Mouse (Mus musculus) embryonic stem cell, embryonic (primary cell): ENCODE data around the gene Tshb.

Source experiments
- CTCF ChIA-PET, 4 experiments: fragments of 300-600 bp in 2 of 4; fragments of 350-600 bp in 2 of 4; sonication (Branson Sonifier 250); formaldehyde crosslinking; loops; one replicate each; lab custom pipeline; 2022; ENCODE audit warnings: inconsistent platforms in 2 of 4; lab: Charles Lee
- POLR2A ChIA-PET, 4 experiments: fragments of 300-600 bp in 2 of 4; fragments of 350-600 bp in 2 of 4; sonication (Branson Sonifier 250); formaldehyde crosslinking; loops; one replicate each; lab custom pipeline; 2022; ENCODE audit warnings: antibody characterized with exemption in 4 of 4, inconsistent platforms in 1 of 4; lab: Charles Lee

Tshb gene

DNA sequence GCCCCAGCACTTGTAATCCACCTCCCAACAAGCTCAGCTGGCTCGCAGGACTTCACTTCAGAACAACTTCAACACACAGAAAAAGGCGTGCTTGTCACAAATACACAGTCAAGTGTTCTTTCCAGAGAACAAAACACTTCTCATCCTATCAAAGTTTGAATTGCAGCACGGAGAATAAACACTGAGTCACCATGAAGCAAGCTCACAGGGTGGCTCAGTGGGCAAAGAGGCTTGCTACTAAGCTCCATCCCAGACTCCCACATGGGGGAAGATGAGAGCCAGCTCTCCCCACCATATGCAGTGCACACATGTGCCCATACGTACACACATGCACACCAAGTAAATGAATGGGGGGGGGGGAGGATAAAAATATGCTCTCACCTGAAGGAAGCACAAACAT, 39.3 kb downstream of the Tshb start:
- CTCF ChIA-PET = interaction anchor here in 2 of 4 experiments (0.5 to 0.9 kb wide), 4 partner anchors 30 to 1890 kb away, joined by 3 to 4 read pairs (median 4); no protein-coding TSS in a partner anchor
- POLR2A ChIA-PET = interaction anchor here in 1 of 4 experiments (0.9 kb wide), 1 partner anchor 11 kb away, joined by 4 read pairs; no protein-coding TSS in a partner anchor

DNA sequence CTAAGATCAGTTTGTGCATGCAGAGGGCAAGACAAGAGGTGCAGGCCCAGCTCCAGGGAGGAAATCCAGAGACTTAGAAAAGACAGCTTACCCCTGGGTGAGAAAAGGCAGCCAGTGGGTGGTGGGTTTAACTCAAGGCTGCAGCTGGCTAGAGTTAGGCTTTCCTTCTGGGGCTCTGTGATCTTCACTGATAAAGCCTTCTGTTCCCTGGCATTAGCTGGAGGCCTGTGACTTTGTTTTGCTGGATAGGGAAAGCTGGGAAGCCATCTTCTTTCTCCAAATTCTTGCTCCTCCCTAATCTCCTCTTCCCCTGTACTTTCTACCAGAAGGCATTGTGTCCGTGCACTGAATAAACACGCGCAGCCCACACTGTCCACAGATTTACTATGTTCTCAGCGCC, 39.8 kb downstream of the Tshb start:
- CTCF ChIA-PET = interaction anchor here in 3 of 4 experiments (0.5 to 0.9 kb wide), 5 partner anchors 31 to 555 kb away, joined by 3 to 5 read pairs (median 4); no protein-coding TSS in a partner anchor
- POLR2A ChIA-PET = interaction anchor here in 1 of 4 experiments (0.6 kb wide), 1 partner anchor 256 kb away, joined by 3 read pairs; no protein-coding TSS in a partner anchor

DNA sequence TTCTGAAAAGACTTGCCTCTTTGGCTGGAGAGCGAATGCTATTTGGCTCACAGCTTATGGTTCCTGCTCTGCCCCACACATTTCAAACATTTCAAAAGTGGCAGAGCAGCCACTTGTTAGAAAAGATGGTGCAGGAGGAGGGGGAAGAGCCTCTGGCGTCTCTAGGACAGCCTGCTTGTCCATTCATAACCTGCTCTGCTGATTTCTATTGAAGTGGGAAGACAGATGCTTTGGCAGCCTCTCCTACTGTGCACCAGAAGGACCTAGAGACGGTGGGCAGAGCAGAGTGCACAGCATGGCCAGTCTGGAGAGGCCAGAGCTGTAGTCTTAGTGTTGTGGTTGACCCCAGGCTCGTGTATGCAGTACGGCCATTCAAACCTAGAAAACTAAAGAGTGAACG, 43.6 kb downstream of the Tshb start:
- ChIA-PET CTCF (no interaction called here), POLR2A (no interaction called here)

DNA sequence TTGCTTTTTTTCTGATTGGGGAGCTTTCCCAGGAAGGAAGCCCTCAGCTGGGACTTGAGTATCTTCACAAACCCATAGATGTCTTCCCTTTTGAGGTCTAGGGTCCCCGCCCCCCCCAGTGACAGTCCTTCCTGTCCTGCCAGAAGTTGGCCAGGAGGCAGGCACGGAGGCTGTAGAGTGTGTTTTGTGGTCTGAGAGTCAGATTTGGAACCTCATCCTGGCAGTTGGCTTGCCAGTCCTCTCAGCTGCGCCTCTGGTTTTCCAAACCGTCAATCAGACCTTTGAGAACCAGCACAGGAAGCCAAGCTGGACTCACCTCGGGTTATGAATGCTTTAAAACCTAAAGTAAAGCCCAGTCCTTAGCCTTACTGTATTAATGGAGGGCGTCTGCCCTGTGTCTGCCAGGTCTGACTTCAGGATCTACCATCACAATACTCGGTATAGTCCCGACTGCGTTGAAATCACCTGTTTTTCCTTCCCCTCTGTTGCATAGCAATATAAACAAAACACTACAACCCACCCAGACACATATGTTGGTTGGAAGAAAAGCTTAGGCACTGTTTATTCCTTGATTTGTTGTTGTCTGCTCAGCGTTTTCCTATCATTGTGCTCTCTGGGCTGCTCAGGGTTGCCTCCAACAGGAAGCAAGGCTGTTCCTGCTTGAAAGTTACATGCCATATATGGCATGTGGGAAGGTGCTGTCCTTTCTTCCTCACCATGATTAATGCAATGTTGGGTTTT, 44.2 kb downstream of the Tshb start:
- POLR2A ChIA-PET = interaction anchor here in 1 of 4 experiments (0.7 kb wide), 1 partner anchor 8 kb away, joined by 3 read pairs; no protein-coding TSS in a partner anchor
- CTCF ChIA-PET = no interaction called here

DNA sequence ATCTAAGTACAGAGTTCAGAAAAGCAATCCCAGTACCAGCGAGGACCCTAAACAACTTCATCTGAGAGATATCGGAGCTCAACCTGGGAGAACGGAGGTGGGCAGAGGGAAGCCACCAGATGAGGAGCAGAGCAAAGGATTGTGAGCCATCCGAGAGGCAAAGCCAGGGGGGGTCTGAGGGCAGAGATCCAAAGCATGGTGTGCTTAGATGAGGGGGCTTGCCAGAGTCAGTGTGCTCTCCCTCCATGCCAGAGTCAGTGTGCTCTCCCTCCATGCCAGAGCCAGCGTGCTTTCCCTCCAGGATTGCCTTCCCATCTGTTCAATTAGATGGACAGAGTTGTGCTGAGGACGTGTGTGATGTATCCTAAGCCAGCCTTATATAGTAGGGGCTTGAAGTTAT, 45.4 kb downstream of the Tshb start:
- POLR2A ChIA-PET = interaction anchor here in 2 of 4 experiments (0.7 to 0.9 kb wide), 3 partner anchors 18 to 426 kb away, joined by 3 to 5 read pairs (median 4); no protein-coding TSS in a partner anchor
- CTCF ChIA-PET = no interaction called here

DNA sequence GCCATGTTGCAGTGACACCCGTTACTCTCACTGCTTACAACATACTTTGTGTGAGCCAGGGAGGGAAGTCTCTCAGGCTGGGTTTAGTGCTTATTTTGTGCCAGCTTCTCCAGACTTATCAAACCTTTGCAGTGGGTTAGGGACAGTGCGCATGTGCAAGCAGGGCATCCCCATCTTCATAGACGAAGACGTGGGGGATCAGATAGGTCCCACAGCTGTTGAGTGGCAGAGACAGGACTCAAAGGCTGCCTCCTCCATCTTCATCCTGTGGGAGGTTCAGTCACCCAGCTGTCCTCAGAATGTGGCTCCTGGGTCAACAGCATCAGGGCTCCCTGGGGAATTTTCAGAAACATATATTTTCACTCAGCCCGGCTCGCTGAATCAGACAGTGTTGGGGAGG, 46.1 kb downstream of the Tshb start:
- CTCF ChIA-PET = no interaction called here
- POLR2A ChIA-PET = interaction anchor here in 2 of 4 experiments (0.7 to 0.8 kb wide), 2 partner anchors 17 to 18 kb away, joined by 3 to 5 read pairs; no protein-coding TSS in a partner anchor

DNA sequence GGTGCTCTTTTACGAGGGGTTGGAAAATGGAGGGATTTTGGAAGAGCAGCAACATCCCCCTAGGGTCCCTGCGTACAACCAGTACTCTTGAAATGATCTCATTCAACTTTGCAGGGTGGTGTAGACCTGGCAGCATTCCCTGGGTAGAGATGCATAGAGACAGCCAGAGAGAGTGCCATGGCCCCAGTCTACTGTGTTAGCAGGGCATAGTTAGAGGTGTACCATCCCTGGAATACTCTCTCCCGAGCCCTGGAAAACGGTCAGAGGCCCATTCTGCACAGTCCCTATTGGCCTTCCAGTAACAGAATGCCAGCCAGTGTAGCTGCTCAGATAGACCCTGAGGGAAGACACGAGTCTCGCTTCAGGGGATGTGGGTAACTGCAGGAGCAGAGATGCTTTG, 46.9 kb downstream of the Tshb start:
- ChIA-PET POLR2A (interaction anchor here in 2 of 4 experiments (0.6 to 2.2 kb wide), 4 partner anchors 8 to 182 kb away, joined by 3 to 14 read pairs (median 5); no protein-coding TSS in a partner anchor), CTCF (no interaction called here)

DNA sequence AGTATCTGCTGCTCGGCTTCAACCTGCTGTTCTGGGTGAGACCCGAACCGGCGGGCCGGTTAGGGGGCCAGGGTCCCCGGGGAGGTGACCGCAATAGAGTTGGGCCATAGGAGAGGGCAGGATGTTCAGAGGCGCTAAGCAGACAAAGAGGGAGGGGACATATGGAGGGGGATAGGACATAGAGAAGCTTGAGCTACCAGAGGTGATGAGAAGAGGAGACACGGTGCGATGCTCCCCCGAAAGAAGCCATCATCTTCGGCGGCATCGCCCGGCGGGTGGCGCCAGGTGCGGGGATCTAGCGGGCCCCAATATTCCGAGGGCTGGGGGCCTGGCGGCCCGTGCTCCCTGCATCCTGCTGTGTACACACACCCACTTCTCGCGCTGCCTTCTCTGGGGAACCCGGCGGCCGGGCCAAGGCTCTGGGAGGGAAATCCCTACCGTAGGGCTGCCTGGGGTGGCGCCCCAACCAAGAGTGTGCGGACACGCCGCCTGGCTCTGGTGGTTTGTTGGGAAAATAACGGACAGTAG, 47.4 kb downstream of the Tshb start:
- CTCF ChIA-PET = no interaction called here
- POLR2A ChIA-PET = interaction anchor here in 2 of 4 experiments (0.6 to 2.2 kb wide), 6 partner anchors 9 to 222 kb away, joined by 3 to 14 read pairs (median 3); no protein-coding TSS in a partner anchor

DNA sequence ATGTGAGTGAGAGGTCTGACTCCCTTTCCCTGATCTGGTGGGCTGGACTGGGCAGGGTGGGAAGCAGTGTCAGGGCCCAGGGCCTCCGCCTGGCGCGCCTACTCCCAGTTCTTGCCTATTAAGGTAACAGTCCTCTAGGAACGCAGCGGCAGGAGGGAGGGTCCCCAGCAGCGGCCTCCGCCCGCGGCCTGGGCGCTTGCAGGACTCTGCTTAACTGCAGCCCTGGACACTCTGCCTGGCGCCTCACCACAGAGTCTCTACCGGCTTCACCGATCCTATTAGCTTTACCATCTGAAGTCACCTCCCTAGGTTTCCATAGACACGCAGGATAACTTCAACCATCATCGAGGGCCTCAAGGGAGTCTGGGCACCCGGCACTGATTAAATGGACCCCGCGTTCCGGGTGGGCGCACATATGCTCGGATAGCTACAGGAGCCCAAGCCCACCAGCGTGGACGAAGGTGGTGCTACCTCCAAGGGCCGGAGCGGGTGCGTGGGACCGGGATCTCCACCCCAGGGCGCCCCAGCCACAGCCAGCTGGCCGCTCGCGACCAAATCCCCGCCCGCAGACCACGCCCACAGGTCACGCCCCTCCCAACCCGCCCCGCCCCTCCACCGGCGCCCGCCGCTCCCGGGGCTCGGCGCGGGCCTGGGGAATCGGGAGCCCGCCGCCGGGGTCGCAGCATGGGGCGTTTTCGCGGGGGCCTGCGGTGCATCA, 48.0 kb downstream of the Tshb start, which contains the start of gene Tspan2:
Tspan2 (plus strand) TSS at position 217 of the 718 bp plus-strand sequence.
- POLR2A ChIA-PET = interaction anchor here in 2 of 4 experiments (0.9 to 2.2 kb wide), 5 partner anchors 10 to 222 kb away, joined by 3 to 7 read pairs (median 3); no protein-coding TSS in a partner anchor
- CTCF ChIA-PET = interaction anchor here in 1 of 4 experiments (0.6 kb wide), 1 partner anchor 30 kb away, joined by 21 read pairs; no protein-coding TSS in a partner anchor

DNA sequence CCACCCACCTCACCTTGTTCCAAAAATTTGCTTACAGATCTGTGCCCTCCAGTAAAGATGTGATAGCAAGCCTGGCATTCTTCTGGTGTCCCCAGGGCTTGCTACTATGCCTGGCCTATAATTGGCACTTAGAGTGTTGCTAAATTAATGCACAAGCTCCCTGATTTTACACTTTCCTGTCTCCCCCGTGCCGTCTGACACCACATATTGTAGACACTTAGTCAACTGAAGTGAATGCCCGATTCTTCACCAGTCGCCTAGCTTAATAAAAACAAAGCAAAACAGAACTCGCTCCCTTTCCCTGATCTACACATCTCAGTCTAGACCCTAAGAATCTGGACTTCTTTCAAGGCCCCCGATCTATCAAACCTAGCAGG, 48.6 kb downstream of the Tshb start:
- ChIA-PET CTCF (no interaction called here), POLR2A (interaction anchor here in 1 of 4 experiments (1.0 to 2.2 kb wide), 3 partner anchors 10 to 17 kb away, joined by 3 to 7 read pairs (median 3); no protein-coding TSS in a partner anchor)

DNA sequence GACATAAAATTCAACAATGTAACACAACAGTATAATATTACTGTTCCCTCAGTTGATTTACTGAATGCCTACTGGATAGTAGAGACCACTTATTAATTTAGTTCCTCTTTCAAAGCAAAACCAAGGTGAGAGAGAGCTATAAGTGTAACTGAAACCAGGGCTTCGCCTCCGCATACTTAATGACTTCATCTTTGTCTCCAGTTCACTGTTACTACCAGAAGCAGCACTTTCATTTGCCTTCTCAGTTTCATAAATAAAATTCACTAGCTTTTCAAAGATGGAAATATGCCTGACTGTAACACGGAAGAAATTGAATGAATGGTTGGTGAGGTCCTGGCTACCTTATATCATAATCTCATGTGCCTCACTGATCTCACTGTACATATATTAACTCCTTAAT, 49.5 kb downstream of the Tshb start:
- CTCF ChIA-PET = no interaction called here
- POLR2A ChIA-PET = interaction anchor here in 2 of 4 experiments (0.5 to 1.0 kb wide), 3 partner anchors 14 to 649 kb away, joined by 3 read pairs; no protein-coding TSS in a partner anchor

DNA sequence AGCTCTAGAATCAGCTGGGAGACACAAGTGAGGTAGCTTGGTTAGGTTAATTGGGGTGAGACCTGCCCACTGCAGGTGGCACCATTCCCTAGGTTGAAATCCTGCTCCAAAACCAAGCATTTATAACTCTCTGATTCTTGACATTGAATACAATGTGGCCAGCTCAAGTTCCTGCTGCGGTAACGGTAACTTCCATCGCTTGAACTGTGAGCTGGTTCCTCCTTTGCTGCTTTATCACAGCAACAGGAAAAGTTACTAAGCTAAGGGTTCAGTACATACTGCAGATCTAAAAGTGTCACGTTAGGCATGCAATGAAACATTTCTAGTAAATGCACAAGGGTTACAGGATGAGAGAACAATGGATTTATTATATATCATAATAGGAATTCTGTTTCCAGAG, 49.9 kb downstream of the Tshb start:
- ChIA-PET CTCF (interaction anchor here in 1 of 4 experiments (0.5 kb wide), 1 partner anchor 1611 kb away, joined by 3 read pairs; no protein-coding TSS in a partner anchor), POLR2A (interaction anchor here in 2 of 4 experiments (0.5 to 0.6 kb wide), 2 partner anchors 106 to 649 kb away, joined by 3 read pairs; no protein-coding TSS in a partner anchor)

DNA sequence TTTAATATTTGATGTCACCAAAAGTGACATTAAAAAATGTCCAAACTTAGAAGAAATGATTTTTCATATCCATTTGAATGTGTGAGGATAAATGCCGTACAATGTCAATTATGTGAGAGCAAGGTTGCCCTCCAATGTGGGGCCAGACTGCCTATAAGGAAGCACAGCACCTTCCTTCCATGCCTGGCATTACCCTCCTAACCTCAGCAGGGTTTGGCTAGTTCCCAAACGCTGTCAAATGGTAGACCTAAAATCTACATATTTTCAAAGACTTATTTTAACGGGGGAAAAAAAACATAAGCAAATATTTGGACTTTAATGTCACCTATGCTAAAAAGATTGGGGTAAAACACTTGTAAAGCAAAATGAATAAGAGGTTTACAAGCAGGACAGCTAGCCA, 51.4 kb downstream of the Tshb start:
- ChIA-PET POLR2A (no interaction called here), CTCF (interaction anchor here in 1 of 4 experiments (0.7 kb wide), 1 partner anchor 29 kb away, joined by 3 read pairs; no protein-coding TSS in a partner anchor)

DNA sequence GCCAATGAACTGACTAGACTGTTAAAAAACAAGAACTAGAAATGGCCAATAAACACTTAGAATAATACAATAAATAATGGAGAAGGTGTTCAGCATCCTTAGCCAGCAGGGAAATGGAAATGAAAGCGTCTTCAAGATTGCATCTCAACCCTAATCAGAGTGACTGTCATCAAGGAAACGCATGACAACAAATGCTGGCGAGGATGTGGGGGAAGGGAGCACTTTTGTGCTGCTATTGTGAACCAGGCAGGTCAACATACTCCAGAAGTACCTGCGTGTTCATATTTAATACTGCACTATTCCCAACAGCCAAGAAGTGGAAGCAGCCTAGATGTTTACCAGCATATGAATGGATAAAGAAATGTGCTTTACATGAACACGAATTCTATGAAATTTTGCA, 53.1 kb downstream of the Tshb start:
- ChIA-PET POLR2A (no interaction called here), CTCF (no interaction called here)
